Mouse (Mus musculus) spleen, adult 2 months (tissue): ENCODE measurements around the gene Setd7.

ENCODE experiments used
- CTCF ChIP-seq: fragments of 200-500 bp; IDR thresholded peaks from 2 replicates; pipeline ENCODE4 v1.5.1; 2011; ENCODE audit warnings: mild to moderate bottlenecking, inconsistent platforms; ENCODE audit not compliant: insufficient read depth, insufficient read length, insufficient replicate concordance; ENCODE audit errors: extremely low read depth
- POLR2A ChIP-seq: fragments of 200-500 bp; IDR thresholded peaks from 2 replicates; pipeline ENCODE4 v1.6.1; 2011; ENCODE audit warnings: low read depth, low read length, inconsistent platforms

GRCm38 (mm10) chr3:51531473-51532281 is 29.0 kb downstream of the Setd7 start:
- TF ChIP-seq POLR2A (no peak), CTCF (no peak)
